Mouse (Mus musculus): ENCODE data around the gene Trip12. TPM values are rescaled to one million over a fixed set of nuclear protein-coding genes. Genes with fewer than 3 reads are reported as not detected.

Gene Trip12
- 368 TPM for total RNA-seq (2023)

DNA sequence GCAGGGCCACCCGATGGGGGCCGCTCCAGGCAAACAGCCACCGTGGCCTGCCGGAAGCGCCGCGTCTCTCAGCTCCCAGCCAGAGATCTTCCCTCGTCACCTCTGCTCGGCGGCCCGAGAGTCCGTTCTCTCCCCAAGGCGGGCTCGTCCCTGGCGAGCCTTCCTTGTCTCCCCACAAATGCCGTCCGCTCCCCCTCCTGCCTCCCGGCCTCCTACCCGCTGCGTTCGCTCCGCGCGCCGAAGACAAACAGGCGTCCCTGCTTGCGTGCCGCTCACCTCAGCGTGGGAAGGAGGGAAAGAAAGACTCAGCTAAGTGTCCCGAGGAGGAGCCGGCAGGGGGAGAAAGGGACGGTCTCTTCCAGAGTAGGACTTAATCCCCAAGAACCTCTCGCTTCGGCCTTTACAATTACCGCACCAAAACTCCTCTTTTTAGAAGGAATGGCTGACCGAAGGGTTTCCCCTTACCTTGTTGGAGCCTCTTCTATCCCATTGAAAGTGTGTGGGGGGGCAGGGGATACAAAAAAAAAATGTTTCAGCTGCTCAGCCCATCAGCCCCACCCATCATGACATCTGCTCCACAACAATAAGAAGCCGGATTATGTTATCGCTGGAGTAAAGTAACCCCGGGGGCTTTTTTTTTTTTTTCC lies at the start of gene Trip12:
Trip12 (minus strand) TSS at position 499 of the 647 bp plus-strand sequence.

GRCm38 (mm10) chr1:84839309-84840017 lies 853 bp downstream of the Trip12 start, which contains the start of gene Fbxo36:
TSS of gene Fbxo36 (plus strand) at chr1:84839841.

GRCm38 (mm10) chr1:84695517-84696411 lies 144.6 kb downstream of the Trip12 start, which contains the start of gene Dner:
TSS of gene Dner (minus strand) at chr1:84696221.

Other genes starting within 250 kb of the Trip12 start
- not detected for gene Dner, start 144.3 kb downstream of the Trip12 start, total RNA-seq (2023)
- gene Fbxo36, start 675 bp downstream of the Trip12 start, total RNA-seq (2023), result 1.4 TPM
- not detected for gene Slc16a14, start 94.6 kb upstream of the Trip12 start, total RNA-seq (2023)

Measured in CD4-positive naive resting alpha-beta T cell, adult 57 days (primary cell).